Mouse (Mus musculus): ENCODE measurements around the gene Msmp. TPM values are rescaled to one million over a fixed set of nuclear protein-coding genes. Genes with fewer than 3 reads are reported as not detected.

Gene Msmp
- polyA plus RNA-seq (2015; fragmentation: Nextera tagmentation; extraction: Ambion mirVana) = 0.23 TPM in 1 of 2 replicates, not detected in the other

GRCm38 (mm10) chr4:43584444-43585416 is at the start of gene Msmp:
TSS of gene Msmp (minus strand) at chr4:43584494.
- no peak for DNase-seq (ENCODE audit: low spot score)

DNA sequence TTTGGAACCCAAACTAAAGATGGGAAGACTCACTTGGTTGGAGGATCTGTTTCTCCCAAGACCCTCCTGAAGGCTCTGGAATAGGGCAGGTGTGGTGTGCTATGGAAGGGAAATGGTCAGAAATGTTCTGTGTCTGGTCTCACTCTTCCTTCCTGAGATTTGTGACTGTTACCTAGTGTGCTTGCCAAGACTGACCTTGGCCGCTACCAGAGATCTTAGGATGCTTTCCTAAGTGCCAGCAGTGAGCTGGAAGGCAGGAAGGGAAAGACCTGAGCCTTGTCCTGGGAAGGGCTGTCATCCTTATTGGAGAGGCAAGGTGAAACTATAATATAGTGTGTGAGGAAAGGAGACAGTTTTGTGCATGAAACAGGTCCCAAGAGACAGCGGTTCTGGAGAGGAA is 49.4 kb upstream of the Msmp start:
- DNase-seq (ENCODE audit: low spot score) = no peak

DNA sequence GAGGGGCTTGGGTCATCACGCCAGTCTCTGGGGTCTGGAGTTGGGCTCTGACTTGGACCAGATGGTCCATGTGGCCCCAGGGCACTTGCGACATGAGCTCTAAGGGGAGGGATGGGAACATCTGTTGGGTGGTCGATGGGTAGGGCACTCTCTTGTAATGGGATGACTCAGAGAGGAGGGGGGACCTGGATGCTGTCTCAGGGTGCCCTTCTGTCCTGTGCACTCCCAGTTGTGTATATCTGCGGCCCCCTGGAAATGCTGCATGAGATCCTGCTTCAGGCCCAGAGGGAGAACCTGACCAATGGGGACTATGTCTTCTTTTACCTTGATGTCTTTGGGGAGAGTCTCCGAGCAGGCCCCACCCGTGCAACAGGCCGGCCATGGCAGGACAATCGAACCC is 49.0 kb upstream of the Msmp start:
- no peak for DNase-seq (ENCODE audit: low spot score)

DNA sequence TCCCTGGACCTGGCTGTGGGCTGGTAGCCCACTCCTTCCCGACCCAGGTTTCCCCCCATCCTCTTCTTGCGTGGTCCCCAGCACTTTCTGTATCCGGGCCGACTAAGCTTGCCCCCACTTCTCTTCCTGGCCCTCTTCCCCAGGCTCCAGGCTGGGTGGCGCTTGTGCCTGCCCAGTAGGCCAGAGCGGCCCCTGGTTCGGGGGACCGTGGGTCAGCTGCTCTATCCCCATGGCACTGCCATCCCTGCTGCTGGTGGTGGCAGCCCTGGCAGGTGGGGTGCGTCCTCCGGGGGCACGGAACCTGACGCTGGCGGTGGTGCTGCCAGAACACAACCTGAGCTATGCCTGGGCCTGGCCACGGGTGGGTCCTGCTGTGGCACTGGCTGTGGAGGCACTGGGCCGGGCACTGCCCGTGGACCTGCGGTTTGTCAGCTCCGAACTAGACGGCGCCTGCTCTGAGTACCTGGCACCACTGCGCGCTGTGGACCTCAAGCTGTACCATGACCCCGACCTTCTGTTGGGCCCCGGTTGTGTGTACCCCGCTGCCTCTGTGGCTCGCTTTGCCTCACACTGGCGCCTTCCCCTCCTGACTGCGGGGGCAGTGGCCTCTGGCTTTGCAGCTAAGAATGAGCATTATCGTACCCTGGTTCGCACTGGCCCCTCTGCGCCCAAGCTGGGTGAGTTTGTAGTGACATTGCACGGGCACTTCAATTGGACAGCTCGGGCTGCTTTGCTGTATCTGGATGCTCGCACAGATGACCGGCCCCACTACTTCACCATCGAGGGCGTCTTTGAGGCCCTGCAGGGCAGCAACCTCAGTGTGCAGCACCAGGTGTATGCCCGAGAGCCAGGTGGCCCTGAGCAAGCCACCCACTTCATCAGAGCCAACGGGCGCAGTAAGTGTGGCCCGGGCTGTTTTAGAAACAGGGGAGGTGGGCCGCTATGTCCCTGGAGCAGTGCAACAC is 47.9 kb upstream of the Msmp start:
- DNase-seq (ENCODE audit: low spot score) = no peak

- no peak for DNase-seq (ENCODE audit: low spot score)
Measured at GRCm38 (mm10) chr4:43631046-43631955, 47.0 kb upstream of the Msmp start, which contains the start of gene Npr2. TSS of gene Npr2 (plus strand) at chr4:43631935.

DNA sequence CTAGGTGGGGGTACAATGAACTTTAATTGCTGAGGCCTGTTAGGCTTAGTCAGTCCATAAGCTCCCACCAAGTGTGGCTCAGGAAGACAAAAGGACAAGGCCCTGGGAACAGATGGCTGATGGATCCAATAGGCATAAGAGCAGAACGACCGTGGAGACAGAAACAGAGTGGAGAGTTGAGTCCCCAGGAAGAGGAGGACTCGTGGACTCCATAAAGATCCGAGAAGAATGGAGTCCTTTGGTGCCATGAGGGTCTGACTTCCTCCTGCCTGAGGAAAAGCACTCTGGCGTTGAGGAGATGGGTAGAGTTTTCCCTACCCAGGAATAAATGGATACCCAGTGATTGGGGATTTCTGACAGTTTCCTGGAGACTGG is 46.4 kb upstream of the Msmp start:
- no peak for DNase-seq (ENCODE audit: low spot score)

GRCm38 (mm10) chr4:43630030-43630581 is 45.8 kb upstream of the Msmp start:
- DNase-seq (ENCODE audit: low spot score) = peak; percentile 74

GRCm38 (mm10) chr4:43629106-43629817 is 45.0 kb upstream of the Msmp start:
- DNase-seq (ENCODE audit: low spot score) = no peak

- no peak for DNase-seq (ENCODE audit: low spot score)
Measured at GRCm38 (mm10) chr4:43620146-43620778, 36.0 kb upstream of the Msmp start.

DNA sequence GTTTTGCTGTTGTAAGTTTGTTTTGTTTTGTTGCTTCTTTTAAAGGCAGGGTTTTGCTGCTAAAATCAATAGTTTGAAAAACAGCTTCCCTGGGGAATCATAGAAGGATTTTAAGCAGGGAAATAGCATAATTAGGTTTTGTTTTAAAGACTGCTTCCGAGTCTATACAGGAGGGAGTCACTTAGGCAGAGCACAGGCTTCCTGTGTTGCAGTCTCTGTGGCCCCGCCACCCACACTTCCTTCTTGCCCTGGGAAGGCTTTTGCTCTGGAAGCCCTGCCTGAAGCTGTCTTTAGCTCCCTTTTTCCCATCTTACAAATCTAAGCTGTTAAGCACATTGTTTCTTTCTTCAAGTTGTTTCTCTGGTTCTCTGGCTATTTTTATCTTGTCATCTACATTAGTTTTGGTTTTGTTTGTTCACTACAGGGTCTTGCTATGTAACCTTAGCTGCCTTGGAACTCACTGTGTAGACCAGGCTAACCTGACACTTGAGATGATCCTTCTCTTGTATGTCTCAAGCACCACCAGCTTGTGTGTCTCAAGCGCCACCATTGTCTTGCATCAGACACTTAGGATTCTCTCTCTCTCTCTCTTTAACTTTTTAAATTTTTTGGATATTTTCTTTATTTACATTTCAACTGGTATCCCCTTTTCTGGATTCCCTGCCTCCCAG is 28.9 kb upstream of the Msmp start:
- DNase-seq (ENCODE audit: low spot score) = no peak

- no peak for DNase-seq (ENCODE audit: low spot score)
Measured at GRCm38 (mm10) chr4:43612534-43612933, 28.2 kb upstream of the Msmp start.

GRCm38 (mm10) chr4:43604751-43605685 is 20.7 kb upstream of the Msmp start:
- no peak for DNase-seq (ENCODE audit: low spot score)

DNA sequence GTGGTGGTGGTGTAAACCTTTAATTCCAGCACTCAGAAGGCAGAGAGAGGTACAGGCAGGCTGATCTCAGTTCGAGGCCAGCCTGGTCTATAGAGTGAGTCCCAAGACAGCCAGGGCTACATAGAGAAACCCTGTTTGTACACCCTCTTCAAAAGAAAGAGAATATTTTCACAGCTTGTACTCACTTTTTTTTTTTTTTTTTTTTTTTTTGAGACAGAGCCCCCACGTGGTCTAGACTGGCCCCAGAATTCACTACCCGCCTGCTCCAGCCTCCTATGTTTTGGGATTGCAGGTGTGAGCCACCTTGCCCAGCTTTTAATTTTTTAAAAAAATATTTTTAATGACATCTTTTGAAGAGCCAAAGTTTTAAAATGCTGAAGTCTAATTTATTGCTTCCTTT is 19.8 kb upstream of the Msmp start:
- no peak for DNase-seq (ENCODE audit: low spot score)

GRCm38 (mm10) chr4:43600195-43600934 is 16.1 kb upstream of the Msmp start:
- no peak for DNase-seq (ENCODE audit: low spot score)

DNA sequence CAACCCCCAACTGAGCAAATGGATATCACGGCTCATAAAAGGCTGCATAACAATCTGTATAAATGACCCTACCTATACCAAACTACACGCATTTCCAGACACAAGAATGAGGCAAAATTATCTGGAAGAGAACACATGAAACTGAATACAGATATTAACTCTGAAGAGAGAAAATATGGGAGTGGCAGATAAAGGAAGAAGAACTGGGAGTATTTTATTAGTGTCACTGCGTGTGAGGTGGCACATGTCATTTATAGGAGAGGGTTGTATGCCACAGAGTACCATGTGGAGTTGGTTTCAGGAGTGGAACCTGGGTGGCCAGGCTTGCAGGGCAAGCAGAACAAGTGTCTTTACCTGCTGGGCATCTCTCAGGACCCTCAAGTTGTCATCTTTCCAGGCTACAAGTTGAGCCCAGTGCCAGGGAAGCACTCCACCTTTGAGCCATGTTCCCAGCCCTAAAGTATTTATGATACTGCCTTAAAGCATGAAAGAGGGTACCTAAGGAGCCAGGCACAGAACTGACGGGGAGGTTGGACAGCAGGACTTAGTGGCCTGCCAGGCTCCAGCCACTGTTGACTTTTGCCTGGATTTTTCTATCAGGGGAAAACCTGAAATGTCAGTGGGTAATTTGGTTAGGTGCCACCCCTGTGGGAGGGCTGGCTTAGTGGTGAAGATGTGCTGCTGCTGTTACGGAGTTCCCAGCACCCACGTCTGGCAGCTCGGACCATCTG is 14.5 kb upstream of the Msmp start:
- DNase-seq (ENCODE audit: low spot score) = no peak

DNA sequence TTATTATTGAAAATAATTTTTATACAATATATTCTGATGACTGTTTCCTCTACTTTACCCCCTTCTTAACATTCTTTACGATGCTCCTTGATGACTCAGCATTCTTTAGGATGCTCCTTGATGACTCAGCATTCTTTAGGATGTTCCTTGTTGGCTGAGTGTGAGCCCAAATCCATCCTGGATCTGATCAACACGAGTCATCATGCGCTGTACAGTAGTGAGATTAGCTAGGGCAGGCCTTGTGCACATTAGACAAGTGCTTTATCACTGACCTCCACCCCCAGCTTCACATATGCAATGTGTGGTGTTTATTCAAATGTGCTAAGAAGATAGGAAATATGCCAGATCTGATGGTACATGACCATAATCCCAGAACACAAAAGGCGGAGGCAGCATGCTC is 13.9 kb upstream of the Msmp start:
- no peak for DNase-seq (ENCODE audit: low spot score)
